Comparison of ENCODE assay signal across 27 mouse cellular contexts in the genomic region with DNA sequence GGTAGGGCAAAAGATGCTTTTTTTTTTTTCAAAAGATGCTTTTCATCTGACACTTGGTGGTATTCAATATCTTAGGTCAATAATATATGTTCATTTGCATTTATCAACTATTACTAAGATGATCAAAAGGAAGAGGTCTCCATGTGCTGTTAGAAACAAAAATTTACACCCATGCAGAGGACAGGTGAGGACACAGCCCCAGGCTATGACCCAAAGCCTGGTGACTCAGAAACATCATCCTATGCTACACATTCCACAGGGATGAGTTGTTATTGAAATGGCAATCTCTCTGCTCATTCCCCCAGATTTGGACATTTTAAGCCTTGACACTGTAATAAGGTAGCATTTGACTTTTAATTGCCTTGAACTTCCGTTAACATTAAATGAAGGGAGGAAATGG. TPM values are rescaled to one million over a fixed set of nuclear protein-coding genes. Genes with fewer than 3 reads are reported as not detected.
DNase-seq lines count a peak whose midpoint lies in the region; ATAC-seq and TF ChIP-seq lines count a peak whose summit lies in the region.
"Had no signal": no experiment of that assay in that cellular context is flagged by ENCODE, and none has a peak within 500 bp of the region (broad histone marks: within the 10 kb centered on the region; RNA-seq: fewer than 3 reads in every experiment).

No protein-coding gene starts in this region.

- H3K9ac ChIP-seq in liver, embryonic 12.5 days = peak overlapping the region; percentile 39; the same call in 1 of the 2 replicates
- H3K9ac ChIP-seq in liver, embryonic 11.5 days (ENCODE audit: low read depth, low read length) = no peak overlapping the region
- H3K9ac ChIP-seq in liver, embryonic 15.5 days = no peak overlapping the region
- H3K9ac ChIP-seq: embryonic facial prominence, embryonic 15.5 days; hindbrain, embryonic 14.5 days; midbrain, embryonic 12.5 days; neural tube, embryonic 13.5 days had no signal

- H3K4me1 ChIP-seq in liver, embryonic 12.5 days = peaks cover 81% of the 10 kb centered on the region
- H3K4me1 ChIP-seq in liver, embryonic 11.5 days (replicated peaks; ENCODE audit: control insufficient read depth, insufficient read depth, low read length) = peaks cover 19% of the 10 kb centered on the region
- peaks cover 82% of the 10 kb centered on the region for H3K4me1 ChIP-seq in liver, embryonic 15.5 days (replicated peaks)
- H3K4me1 ChIP-seq: embryonic facial prominence, embryonic 10.5 days; embryonic facial prominence, embryonic 15.5 days; midbrain, embryonic 12.5 days; neural tube, embryonic 13.5 days had no signal

- no peak for TF ChIP-seq CTCF in C2C12 (IDR thresholded peaks at IDR 0.05; ENCODE audit: control insufficient read depth, insufficient read depth, insufficient read length)

- H3K4me2 ChIP-seq in liver, embryonic 12.5 days = peak overlapping the region; percentile 62; the same call in 1 of the 2 replicates
- H3K4me2 ChIP-seq in liver, embryonic 11.5 days = no peak overlapping the region
- peak overlapping the region; percentile 61; the same call in 1 of the 2 replicates for H3K4me2 ChIP-seq in liver, embryonic 15.5 days
- H3K4me2 ChIP-seq: embryonic facial prominence, embryonic 15.5 days; hindbrain, embryonic 14.5 days; midbrain, embryonic 12.5 days; neural tube, embryonic 13.5 days had no signal

- peak overlapping the region; percentile 95 for H3K27ac ChIP-seq in liver, embryonic 12.5 days
- no peak overlapping the region for H3K27ac ChIP-seq in liver, embryonic 11.5 days (ENCODE audit: low read depth, low read length)
- H3K27ac ChIP-seq in liver, embryonic 15.5 days (replicated peaks) = peak overlapping the region; percentile 93
- H3K27ac ChIP-seq: embryonic facial prominence, embryonic 10.5 days; embryonic facial prominence, embryonic 15.5 days; hindbrain, embryonic 14.5 days; midbrain, embryonic 12.5 days; neural tube, embryonic 13.5 days; stomach, postnatal 0 days had no signal

- no peaks in the 10 kb centered on the region for H3K27me3 ChIP-seq in liver, embryonic 12.5 days (replicated peaks)
- no peaks in the 10 kb centered on the region for H3K27me3 ChIP-seq in liver, embryonic 11.5 days (replicated peaks; ENCODE audit: control insufficient read depth, insufficient read depth, low read length)
- peaks cover 3% of the 10 kb centered on the region for H3K27me3 ChIP-seq in C2C12 (ENCODE audit: control insufficient read depth, insufficient read depth, insufficient read length)
- no peaks in the 10 kb centered on the region for H3K27me3 ChIP-seq in liver, embryonic 15.5 days
- H3K27me3 ChIP-seq: embryonic facial prominence, embryonic 15.5 days; megakaryocyte, embryonic 14.5 days; midbrain, embryonic 12.5 days; neural tube, embryonic 13.5 days had no signal

- no peak overlapping the region for H3K4me3 ChIP-seq in liver, embryonic 12.5 days
- H3K4me3 ChIP-seq in liver, embryonic 11.5 days (ENCODE audit: low read depth, low read length) = no peak overlapping the region
- no peak overlapping the region for H3K4me3 ChIP-seq in C2C12 (ENCODE audit: insufficient read depth, poor library complexity, severe bottlenecking)
- H3K4me3 ChIP-seq in liver, embryonic 15.5 days (replicated peaks) = no peak overlapping the region
- H3K4me3 ChIP-seq: embryonic facial prominence, embryonic 10.5 days; embryonic facial prominence, embryonic 15.5 days; heart, adult 2 months; megakaryocyte, embryonic 14.5 days; midbrain, embryonic 12.5 days; neural tube, embryonic 13.5 days had no signal

- 53% methylated on average over 1 of the region's 1 CpGs for WGBS in liver, embryonic 12.5 days (ENCODE audit: insufficient replicate concordance)
- 55% methylated on average over 1 of the region's 1 CpGs for WGBS in liver, embryonic 11.5 days
- whole genome bisulfite sequencing in liver, embryonic 15.5 days (ENCODE audit: insufficient replicate concordance) = 46% methylated on average over 1 of the region's 1 CpGs

- DNase-seq in liver, embryonic 11.5 days (ENCODE audit: low spot score) = no peak
- DNase-seq in 3T3-L1 (ENCODE audit: low read depth, low spot score) = peak; percentile 81
- no peak for DNase-seq in adrenal gland, adult 18-20 months (ENCODE audit: low spot score in 2 of 2)
- DNase-seq in adrenal gland, adult (ENCODE audit: inconsistent age in 2 of 2, low spot score in 1 of 2) = no peak
- DNase-seq: adrenal gland, adult 2 months; cerebellum, adult 2 months; cerebellum, postnatal 25 days; kidney, adult 9 months; kidney, postnatal 10 days; layer of hippocampus, adult 9-11 months; right cerebral cortex, postnatal 4 days; thymus, adult 18-20 months; thymus, postnatal 25 days had no signal

- no peak for ATAC-seq in liver, embryonic 12.5 days
- no peak for ATAC-seq in liver, embryonic 11.5 days (replicated peaks; ENCODE audit: low FRiP score)
- ATAC-seq in liver, embryonic 15.5 days (ENCODE audit: insufficient read depth) = no peak
- ATAC-seq: forebrain, embryonic 14.5 days; intestine, postnatal 0 days had no signal

- no peaks in the 10 kb centered on the region for H3K79me2 ChIP-seq in C2C12 (ENCODE audit: control insufficient read depth, insufficient read depth)

- H3ac ChIP-seq in C2C12 (ENCODE audit: control insufficient read depth, insufficient read length, low read depth) = no peak overlapping the region

- no peaks in the 10 kb centered on the region for H3K79me3 ChIP-seq in C2C12 (ENCODE audit: low read depth)

- H3K36me3 ChIP-seq in liver, embryonic 12.5 days = no peaks in the 10 kb centered on the region
- H3K36me3 ChIP-seq in liver, embryonic 11.5 days (ENCODE audit: control insufficient read depth, insufficient read depth, low read length) = no peaks in the 10 kb centered on the region
- no peaks in the 10 kb centered on the region for H3K36me3 ChIP-seq in C2C12 (ENCODE audit: control insufficient read depth, insufficient read depth)
- no peaks in the 10 kb centered on the region for H3K36me3 ChIP-seq in liver, embryonic 15.5 days (replicated peaks)
- H3K36me3 ChIP-seq: embryonic facial prominence, embryonic 10.5 days; embryonic facial prominence, embryonic 15.5 days; G1E; midbrain, embryonic 12.5 days; neural tube, embryonic 13.5 days had no signal

- H3K9me3 ChIP-seq in liver, embryonic 12.5 days (replicated peaks) = no peaks in the 10 kb centered on the region
- no peaks in the 10 kb centered on the region for H3K9me3 ChIP-seq in liver, embryonic 11.5 days (ENCODE audit: control insufficient read depth, low read length)
- H3K9me3 ChIP-seq in liver, embryonic 15.5 days (replicated peaks) = no peaks in the 10 kb centered on the region
- H3K9me3 ChIP-seq: embryonic facial prominence, embryonic 10.5 days; embryonic facial prominence, embryonic 15.5 days; G1E; megakaryocyte, embryonic 14.5 days; midbrain, embryonic 12.5 days; neural tube, embryonic 13.5 days had no signal

TF ChIP-seq in C2C12, 6 proteins besides CTCF, POLR2A, EP300 and RAD21:
- peak; percentile 67 for TF ChIP-seq MYOD1 (IDR thresholded peaks at IDR 0.05; ENCODE audit: control insufficient read depth, insufficient read length, low read depth)
- no peak for TF ChIP-seq MYOG (IDR thresholded peaks at IDR 0.05; ENCODE audit: control insufficient read depth, extremely low read depth, insufficient read length)
- TF ChIP-seq FOSL1 (IDR thresholded peaks at IDR 0.05; ENCODE audit: insufficient read depth, low read length, poor library complexity, severe bottlenecking) = peak; percentile 30

RNA-seq across cellular contexts. Expression of a gene that starts 15.7 kb away (rescaled TPM):
- polyA plus RNA-seq in liver, embryonic 12.5 days (2016; fragmentation: Nextera tagmentation; extraction: Ambion mirVana) = 24.1 and 26.5 TPM in 2 replicates
- 13.2 and 19.0 TPM in 2 replicates for polyA plus RNA-seq in liver, embryonic 11.5 days (2014; fragmentation: Nextera tagmentation; extraction: Ambion mirVana)
- polyA plus RNA-seq in C2C12 (2012; fragmentation: generic; extraction: Trizol) = 0.37 TPM
- 24.9 and 25.5 TPM in 2 replicates for polyA plus RNA-seq in liver, embryonic 15.5 days (2015; fragmentation: Nextera tagmentation; extraction: Ambion mirVana)
- total RNA-seq in adrenal gland, adult 18-20 months (2021) = 10 to 100 TPM; 17.6 to 24.4 TPM
- polyA plus RNA-seq: G1E had no signal

Comparison
In these comparisons a context has a peak if more than half of its experiments do, and no peak if none do; other contexts are left out.
1. RNA of a gene that starts 15.7 kb away (polyA plus RNA-seq): 24.1 to 26.5 TPM in liver, embryonic 12.5 days, 24.9 to 25.5 TPM in liver, embryonic 15.5 days and 13.2 to 19.0 TPM in liver, embryonic 11.5 days; 0.37 TPM in C2C12 (single experiment); every median in the first group is over 10 times any median in the second.